In the genomic region with DNA sequence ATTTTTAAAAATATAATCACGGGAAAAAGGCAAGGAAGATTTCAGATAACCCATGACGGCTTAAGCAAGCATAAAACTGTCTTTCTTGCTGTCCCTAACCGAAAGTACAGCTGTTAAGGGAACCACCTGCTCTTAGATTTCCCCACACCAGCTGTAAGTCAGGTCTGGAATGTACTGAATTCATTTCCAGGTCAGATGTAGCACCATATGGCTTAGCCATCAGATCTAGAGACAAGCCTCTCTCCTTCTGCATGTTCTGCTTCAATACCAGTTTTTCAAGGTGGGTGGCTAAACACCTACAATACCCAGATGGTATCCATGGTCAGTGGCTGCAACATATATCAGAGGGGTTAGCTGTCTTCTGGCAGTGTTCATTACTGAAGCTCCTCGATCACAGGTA, we compare ENCODE assay signal across 10 mouse cellular contexts.
DNase-seq lines count a peak whose midpoint lies in the region; ATAC-seq lines count a peak whose summit lies in the region.
"Had no signal": no experiment of that assay in that cellular context is flagged by ENCODE, and none has a peak within 500 bp of the region (broad histone marks: within the 10 kb centered on the region; RNA-seq: fewer than 3 reads in every experiment).

No protein-coding gene starts in this region.

- peak; percentile 68 for DNase-seq in heart, adult 11 months
- peak; percentile 40 for DNase-seq in right cerebral cortex, adult 18-20 months
- no peak for DNase-seq in right cerebral cortex, postnatal 14 days
- peak; percentile 22 for DNase-seq in embryo, embryonic 11.5 days (ENCODE audit: low read depth, low spot score)
- DNase-seq in telencephalon, adult 2 months (ENCODE audit: low read depth, low spot score) = peak; percentile 65
- no peak for DNase-seq in urinary bladder, postnatal 4 days (ENCODE audit: low spot score in 2 of 2)
- DNase-seq: lung, postnatal 4 days had no signal

- no peak overlapping the region for H3K27ac ChIP-seq in heart, embryonic 11.5 days (ENCODE audit: low read depth, low read length)
- H3K27ac ChIP-seq: heart, embryonic 15.5 days; liver, embryonic 12.5 days had no signal

- H3K4me2 ChIP-seq in heart, embryonic 11.5 days = no peak overlapping the region
- H3K4me2 ChIP-seq: heart, embryonic 15.5 days; liver, embryonic 12.5 days had no signal

- H3K27me3 ChIP-seq in heart, embryonic 11.5 days (ENCODE audit: control insufficient read depth, insufficient read depth, low read length) = no peaks in the 10 kb centered on the region
- H3K27me3 ChIP-seq: heart, embryonic 15.5 days; liver, embryonic 12.5 days had no signal

- no peak for ATAC-seq in heart, embryonic 11.5 days (replicated peaks; ENCODE audit: insufficient number of reproducible peaks, low FRiP score, low TSS enrichment)
- ATAC-seq: liver, embryonic 12.5 days had no signal

- H3K9ac ChIP-seq in heart, embryonic 11.5 days (ENCODE audit: low read depth, low read length) = no peak overlapping the region
- H3K9ac ChIP-seq: heart, embryonic 15.5 days; liver, embryonic 12.5 days had no signal

- H3K9me3 ChIP-seq in heart, embryonic 11.5 days (replicated peaks; ENCODE audit: control insufficient read depth, low read length) = no peaks in the 10 kb centered on the region
- H3K9me3 ChIP-seq: heart, embryonic 15.5 days; liver, embryonic 12.5 days had no signal

- no peaks in the 10 kb centered on the region for H3K36me3 ChIP-seq in heart, embryonic 11.5 days (ENCODE audit: control insufficient read depth, insufficient read depth, low read length)
- H3K36me3 ChIP-seq: heart, embryonic 15.5 days; liver, embryonic 12.5 days had no signal

- H3K4me1 ChIP-seq in heart, embryonic 11.5 days (ENCODE audit: control insufficient read depth, insufficient read depth, low read length) = no peaks in the 10 kb centered on the region
- H3K4me1 ChIP-seq: heart, embryonic 15.5 days; liver, embryonic 12.5 days had no signal

- no peak overlapping the region for H3K4me3 ChIP-seq in heart, embryonic 11.5 days (ENCODE audit: low read depth, low read length)
- H3K4me3 ChIP-seq: heart, embryonic 15.5 days; liver, embryonic 12.5 days had no signal

- WGBS in heart, embryonic 11.5 days (ENCODE audit: insufficient replicate concordance) = 79% methylated on average over 4 of the region's 4 CpGs

Comparison
In these comparisons a context has a peak if more than half of its experiments do, and no peak if none do; other contexts are left out.
1. DNase-seq: peak in heart, adult 11 months (single experiment), right cerebral cortex, adult 18-20 months (single experiment), embryo, embryonic 11.5 days (single experiment) and telencephalon, adult 2 months (single experiment); none in right cerebral cortex, postnatal 14 days (single experiment) and urinary bladder, postnatal 4 days (0 of 2).